14 mouse cellular contexts compared by ENCODE assay signal in genomic region chr7:142476271-142476670, GRCm38 (mm10). TPM values are rescaled to one million over a fixed set of nuclear protein-coding genes. Genes with fewer than 3 reads are reported as not detected.
DNase-seq lines count a peak whose midpoint lies in the region; ATAC-seq lines count a peak whose summit lies in the region.
"Had no signal": no experiment of that assay in that cellular context is flagged by ENCODE, and none has a peak within 500 bp of the region (broad histone marks: within the 10 kb centered on the region; RNA-seq: fewer than 3 reads in every experiment).

No protein-coding gene starts in this region.

- H3K4me2 ChIP-seq in kidney, embryonic 16.5 days (replicated peaks; ENCODE audit: low read depth, low read length): peak overlapping the region; percentile 54
- no peak overlapping the region for H3K4me2 ChIP-seq in embryonic facial prominence, embryonic 13.5 days
- no peak overlapping the region for H3K4me2 ChIP-seq in limb, embryonic 15.5 days
- H3K4me2 ChIP-seq: hindbrain, embryonic 15.5 days had no signal

- no peaks in the 10 kb centered on the region for H3K9me3 ChIP-seq in kidney, embryonic 16.5 days (ENCODE audit: low read length)
- H3K9me3 ChIP-seq in embryonic facial prominence, embryonic 13.5 days: no peaks in the 10 kb centered on the region
- no peaks in the 10 kb centered on the region for H3K9me3 ChIP-seq in limb, embryonic 15.5 days
- H3K9me3 ChIP-seq: hindbrain, embryonic 15.5 days had no signal

- peak overlapping the region; percentile 43; the same call in 1 of the 2 replicates for H3K4me3 ChIP-seq in kidney, embryonic 16.5 days (ENCODE audit: low read length)
- H3K4me3 ChIP-seq in embryonic facial prominence, embryonic 13.5 days: no peak overlapping the region
- H3K4me3 ChIP-seq in limb, embryonic 15.5 days: no peak overlapping the region
- H3K4me3 ChIP-seq: hindbrain, embryonic 15.5 days had no signal

- H3K9ac ChIP-seq in kidney, embryonic 16.5 days (replicated peaks; ENCODE audit: low read length): peak overlapping the region; percentile 59; the same call in 1 of the 2 replicates
- H3K9ac ChIP-seq in embryonic facial prominence, embryonic 13.5 days: no peak overlapping the region
- no peak overlapping the region for H3K9ac ChIP-seq in limb, embryonic 15.5 days
- H3K9ac ChIP-seq: hindbrain, embryonic 15.5 days; liver, postnatal 0 days had no signal

- H3K27ac ChIP-seq in kidney, embryonic 16.5 days (ENCODE audit: low read length): peak overlapping the region; percentile 59; the same call in 1 of the 2 replicates
- H3K27ac ChIP-seq in embryonic facial prominence, embryonic 13.5 days: peak overlapping the region; percentile 40; the same call in 1 of the 2 replicates
- H3K27ac ChIP-seq in limb, embryonic 15.5 days: peak overlapping the region; percentile 17; the same call in 1 of the 2 replicates
- H3K27ac ChIP-seq: hindbrain, embryonic 15.5 days had no signal

- ATAC-seq in kidney, embryonic 16.5 days (ENCODE audit: low FRiP score, low TSS enrichment): no peak
- no peak for ATAC-seq in embryonic facial prominence, embryonic 13.5 days (ENCODE audit: insufficient number of reproducible peaks, insufficient read depth, low FRiP score, low TSS enrichment, low read depth)
- no peak for ATAC-seq in limb, embryonic 15.5 days (ENCODE audit: insufficient number of reproducible peaks, low FRiP score, low TSS enrichment, low read depth)
- ATAC-seq: liver, postnatal 0 days had no signal

- peak; percentile 6 for DNase-seq in gastrocnemius, postnatal 14 days
- DNase-seq in gastrocnemius, adult 8-10 months (ENCODE audit: low spot score in 2 of 2): no peak
- DNase-seq in kidney, adult 8-10 months: no peak
- DNase-seq in right cerebral cortex, postnatal 36 days (ENCODE audit: low spot score in 2 of 2): no peak
- no peak for DNase-seq in right cerebral cortex, postnatal 4 days
- DNase-seq: adrenal gland, postnatal 36 days; cerebellum, adult 11 months; liver, postnatal 0 days had no signal

- H3K36me3 ChIP-seq in kidney, embryonic 16.5 days (ENCODE audit: insufficient read depth, low read length): no peaks in the 10 kb centered on the region
- no peaks in the 10 kb centered on the region; the same call in 1 of the 2 replicates for H3K36me3 ChIP-seq in embryonic facial prominence, embryonic 13.5 days
- no peaks in the 10 kb centered on the region for H3K36me3 ChIP-seq in limb, embryonic 15.5 days
- H3K36me3 ChIP-seq: hindbrain, embryonic 15.5 days had no signal

- WGBS in kidney, embryonic 16.5 days: 81% methylated on average over 5 of the region's 5 CpGs
- WGBS in embryonic facial prominence, embryonic 13.5 days: 79% methylated on average over 5 of the region's 5 CpGs
- WGBS in limb, embryonic 15.5 days: 79% methylated on average over 5 of the region's 5 CpGs

- H3K4me1 ChIP-seq in kidney, embryonic 16.5 days (ENCODE audit: insufficient read depth, low read length): peaks cover 58% of the 10 kb centered on the region
- H3K4me1 ChIP-seq in embryonic facial prominence, embryonic 13.5 days: peaks cover 52% of the 10 kb centered on the region
- peaks cover 68% of the 10 kb centered on the region for H3K4me1 ChIP-seq in limb, embryonic 15.5 days

- intact Hi-C loops in gastrocnemius, postnatal 14 days (cut with DNase I; ENCODE audit: low total_unique reads): no loop called here

- H3K27me3 ChIP-seq in kidney, embryonic 16.5 days (ENCODE audit: insufficient read depth, low read length): no peaks in the 10 kb centered on the region
- H3K27me3 ChIP-seq in embryonic facial prominence, embryonic 13.5 days: no peaks in the 10 kb centered on the region
- H3K27me3 ChIP-seq in limb, embryonic 15.5 days: no peaks in the 10 kb centered on the region
- H3K27me3 ChIP-seq: hindbrain, embryonic 15.5 days had no signal

RNA-seq across cellular contexts. Expression of gene Lsp1, which starts 15.7 kb away (rescaled TPM):
- 10 to 100 TPM; 22.2 to 35.0 TPM for total RNA-seq in gastrocnemius, postnatal 14 days (2021)
- 10 to 100 TPM; 22.8 to 39.1 (median 34.1) TPM for total RNA-seq in gastrocnemius, adult 8-10 months (2022)
- polyA plus RNA-seq in kidney, embryonic 16.5 days (2015; fragmentation: Nextera tagmentation; extraction: Ambion mirVana): 141 and 156 TPM in 2 replicates
- polyA plus RNA-seq in embryonic facial prominence, embryonic 13.5 days (2015; fragmentation: Nextera tagmentation; extraction: Ambion mirVana): 28.5 and 29.2 TPM in 2 replicates
- 57.3 and 63.3 TPM in 2 replicates for polyA plus RNA-seq in limb, embryonic 15.5 days (2015; fragmentation: Nextera tagmentation; extraction: Ambion mirVana)

RNA-seq across cellular contexts. Expression of gene Tnnt3, which starts 22.4 kb away (rescaled TPM):
- total RNA-seq in gastrocnemius, postnatal 14 days (2021): over 10,000 TPM; 22,199 to 23,470 TPM
- over 10,000 TPM; 31,851 to 38,724 (median 35,835) TPM for total RNA-seq in gastrocnemius, adult 8-10 months (2022)
- polyA plus RNA-seq in kidney, embryonic 16.5 days (2015; fragmentation: Nextera tagmentation; extraction: Ambion mirVana): 14.2 and 17.2 TPM in 2 replicates
- polyA plus RNA-seq in embryonic facial prominence, embryonic 13.5 days (2015; fragmentation: Nextera tagmentation; extraction: Ambion mirVana): 3.8 and 5.8 TPM in 2 replicates
- 154 and 517 TPM in 2 replicates for polyA plus RNA-seq in limb, embryonic 15.5 days (2015; fragmentation: Nextera tagmentation; extraction: Ambion mirVana)
- total RNA-seq: left cerebral cortex, postnatal 10 days had no signal

RNA-seq across cellular contexts. Expression of gene Tnni2, which starts 34.7 kb away (rescaled TPM):
- over 10,000 TPM; 14,029 to 14,677 TPM for total RNA-seq in gastrocnemius, postnatal 14 days (2021)
- total RNA-seq in gastrocnemius, adult 8-10 months (2022): over 10,000 TPM; 16,943 to 22,105 (median 19,624) TPM
- 11.9 and 12.0 TPM in 2 replicates for polyA plus RNA-seq in kidney, embryonic 16.5 days (2015; fragmentation: Nextera tagmentation; extraction: Ambion mirVana)
- polyA plus RNA-seq in embryonic facial prominence, embryonic 13.5 days (2015; fragmentation: Nextera tagmentation; extraction: Ambion mirVana): 7.7 and 8.4 TPM in 2 replicates
- polyA plus RNA-seq in limb, embryonic 15.5 days (2015; fragmentation: Nextera tagmentation; extraction: Ambion mirVana): 136 and 529 TPM in 2 replicates

RNA-seq across cellular contexts. Expression of gene Syt8, which starts 41.6 kb away (rescaled TPM):
- not detected for total RNA-seq in gastrocnemius, postnatal 14 days (2021)
- not detected for total RNA-seq in gastrocnemius, adult 8-10 months (2022)
- 2.3 and 4.0 TPM in 2 replicates for polyA plus RNA-seq in kidney, embryonic 16.5 days (2015; fragmentation: Nextera tagmentation; extraction: Ambion mirVana)
- 0.37 and 0.66 TPM in 2 replicates for polyA plus RNA-seq in embryonic facial prominence, embryonic 13.5 days (2015; fragmentation: Nextera tagmentation; extraction: Ambion mirVana)
- polyA plus RNA-seq in limb, embryonic 15.5 days (2015; fragmentation: Nextera tagmentation; extraction: Ambion mirVana): 6.3 and 6.7 TPM in 2 replicates
- total RNA-seq: adrenal gland, postnatal 36 days; left cerebral cortex, postnatal 10 days had no signal
- polyA plus RNA-seq: cortical plate, adult 2 months; hindbrain, embryonic 15.5 days; liver, postnatal 0 days had no signal

RNA-seq across cellular contexts. Expression of gene Mrpl23, which starts 56.2 kb away (rescaled TPM):
- 1 to 10 TPM; 5.0 to 5.2 TPM for total RNA-seq in gastrocnemius, postnatal 14 days (2021)
- total RNA-seq in gastrocnemius, adult 8-10 months (2022): 1 to 10 TPM; 1.0 to 5.1 (median 3.1) TPM
- 24.4 and 24.6 TPM in 2 replicates for polyA plus RNA-seq in kidney, embryonic 16.5 days (2015; fragmentation: Nextera tagmentation; extraction: Ambion mirVana)
- polyA plus RNA-seq in embryonic facial prominence, embryonic 13.5 days (2015; fragmentation: Nextera tagmentation; extraction: Ambion mirVana): 36.0 and 36.7 TPM in 2 replicates
- polyA plus RNA-seq in limb, embryonic 15.5 days (2015; fragmentation: Nextera tagmentation; extraction: Ambion mirVana): 28.8 and 30.5 TPM in 2 replicates

Comparison
In these comparisons a context has a peak if more than half of its experiments do, and no peak if none do; other contexts are left out.
1. RNA of gene Tnni2, which starts 34.7 kb away (polyA plus RNA-seq): 136 to 529 TPM in limb, embryonic 15.5 days; 11.9 to 12.0 TPM in kidney, embryonic 16.5 days and 7.7 to 8.4 TPM in embryonic facial prominence, embryonic 13.5 days; every median in the first group is over 10 times any median in the second.
2. Peak in every context shown above with its lines, with median percentiles within 50 percentile points of each other: H3K27ac ChIP-seq.